Mouse (Mus musculus): Measurements from ENCODE around the gene Tmc4. TPM values are rescaled to one million over a fixed set of nuclear protein-coding genes. Genes with fewer than 3 reads are reported as not detected.

Gene Tmc4
- total RNA-seq, 1 experiment: 2.9 TPM

- Histone ChIP-seq H3K9ac (ENCODE audit: insufficient read depth, low read depth, low read length, poor library complexity, severe bottlenecking) (peak overlapping the region; percentile 89), H3K4me1 (ENCODE audit: control insufficient read depth in 2 of 2, insufficient read depth in 2 of 2, low read length in 2 of 2, poor library complexity in 1 of 2) (0 out of 4 replicates have a peak, but pooled peaks cover 0 to 2% of the 10 kb centered on the region in 2 experiments), H3K9me3 (ENCODE audit: control insufficient read depth, insufficient read depth, low read depth, low read length) (no peaks in the 10 kb centered on the region), H3K36me3 (ENCODE audit: control insufficient read depth, insufficient read depth, low read length, poor library complexity, severe bottlenecking) (peaks cover 4% of the 10 kb centered on the region), H3K27ac (ENCODE audit: insufficient read depth, low read depth, low read length, poor library complexity, severe bottlenecking) (peak overlapping the region; percentile 85), H3K4me3 (ENCODE audit: insufficient read depth in 1 of 2, low read depth in 1 of 2, low read length in 2 of 2, poor library complexity in 1 of 2, severe bottlenecking in 1 of 2) (peak overlapping the region; percentile 86 to 93)
- in situ Hi-C loops (cut with MboI; ENCODE audit: low sequenced_read_pairs in 2 of 2, unreplicated experiment in 2 of 2): no loop called here
- TF ChIP-seq HCFC1 (IDR thresholded peaks at IDR 0.05; ENCODE audit: borderline replicate concordance, insufficient read depth, low read length): no peak
- no peak for TF ChIP-seq ZNF384 (IDR thresholded peaks at IDR 0.05; ENCODE audit: low read depth, low read length)
- no peak for TF ChIP-seq MAFK (IDR thresholded peaks at IDR 0.05; ENCODE audit: insufficient read depth, low read depth, low read length)
- no peak for TF ChIP-seq ZC3H11A (IDR thresholded peaks at IDR 0.05; ENCODE audit: borderline replicate concordance, low read depth, low read length)
- no peak for TF ChIP-seq CHD2 (IDR thresholded peaks at IDR 0.05; ENCODE audit: low read depth, low read length)
- peak; percentile 77 for DNase-seq (ENCODE audit: low read depth, low spot score)
These were observed 16.4 kb upstream of the Tmc4 start for GRCm38 (mm10) chr7:3693809-3694075.

- Histone ChIP-seq H3K9ac (ENCODE audit: insufficient read depth, low read depth, low read length, poor library complexity, severe bottlenecking) (peak within 1 kb of the TSS; percentile 90), H3K27ac (ENCODE audit: insufficient read depth, low read depth, low read length, poor library complexity, severe bottlenecking) (peak within 1 kb of the TSS; percentile 89), H3K4me1 (ENCODE audit: control insufficient read depth in 2 of 2, insufficient read depth in 2 of 2, low read length in 2 of 2, poor library complexity in 1 of 2) (0 out of 4 replicates have a peak, but pooled peaks cover 0 to 2% of the 10 kb centered on the region in 2 experiments), H3K36me3 (ENCODE audit: control insufficient read depth, insufficient read depth, low read length, poor library complexity, severe bottlenecking) (peaks cover 4% of the 10 kb centered on the region), H3K9me3 (ENCODE audit: control insufficient read depth, insufficient read depth, low read depth, low read length) (no peaks in the 10 kb centered on the region), H3K4me3 (ENCODE audit: insufficient read depth in 1 of 2, low read depth in 1 of 2, low read length in 2 of 2, poor library complexity in 1 of 2, severe bottlenecking in 1 of 2) (peak within 1 kb of the TSS; percentile 86 to 93)
- in situ Hi-C loops (cut with MboI; ENCODE audit: low sequenced_read_pairs in 2 of 2, unreplicated experiment in 2 of 2): no loop called here
- DNase-seq (ENCODE audit: low read depth, low spot score): peak; percentile 99
- TF ChIP-seq HCFC1 (IDR thresholded peaks at IDR 0.05; ENCODE audit: borderline replicate concordance, insufficient read depth, low read length) (peak; percentile 26; the same call in 1 of the 2 replicates), CHD2 (IDR thresholded peaks at IDR 0.05; ENCODE audit: low read depth, low read length) (no peak), MAFK (IDR thresholded peaks at IDR 0.05; ENCODE audit: insufficient read depth, low read depth, low read length) (no peak)
These were observed 15.8 kb upstream of the Tmc4 start, which contains the start of gene Mboat7 for GRCm38 (mm10) chr7:3692987-3693808. Gene Mboat7 (minus strand): TSS chr7:3693523.

GRCm38 (mm10) chr7:3692382-3692986 lies 15.1 kb upstream of the Tmc4 start, which contains the start of gene Tsen34:
Gene Tsen34 (plus strand): TSS chr7:3692863.
- H3K4me3 ChIP-seq (ENCODE audit: insufficient read depth in 1 of 2, low read depth in 1 of 2, low read length in 2 of 2, poor library complexity in 1 of 2, severe bottlenecking in 1 of 2): peak within 1 kb of the TSS; percentile 86 to 93
- no peak for TF ChIP-seq ZC3H11A (IDR thresholded peaks at IDR 0.05; ENCODE audit: borderline replicate concordance, low read depth, low read length)
- TF ChIP-seq MAFK (IDR thresholded peaks at IDR 0.05; ENCODE audit: insufficient read depth, low read depth, low read length): no peak
- TF ChIP-seq CHD2 (IDR thresholded peaks at IDR 0.05; ENCODE audit: low read depth, low read length): no peak; the same call in 1 of the 2 replicates
- no peak for TF ChIP-seq ZNF384 (IDR thresholded peaks at IDR 0.05; ENCODE audit: low read depth, low read length)
- TF ChIP-seq HCFC1 (IDR thresholded peaks at IDR 0.05; ENCODE audit: borderline replicate concordance, insufficient read depth, low read length): no peak
- H3K36me3 ChIP-seq (ENCODE audit: control insufficient read depth, insufficient read depth, low read length, poor library complexity, severe bottlenecking): peaks cover 3% of the 10 kb centered on the region; the same call in 1 of the 2 replicates
- H3K4me1 ChIP-seq (ENCODE audit: control insufficient read depth in 2 of 2, insufficient read depth in 2 of 2, low read length in 2 of 2, poor library complexity in 1 of 2): 0 out of 4 replicates have a peak, but pooled peaks cover 0 to 2% of the 10 kb centered on the region in 2 experiments
- peak within 1 kb of the TSS; percentile 89 for H3K27ac ChIP-seq (ENCODE audit: insufficient read depth, low read depth, low read length, poor library complexity, severe bottlenecking)
- in situ Hi-C loops (cut with MboI; ENCODE audit: low sequenced_read_pairs in 2 of 2, unreplicated experiment in 2 of 2): no loop called here
- H3K9ac ChIP-seq (ENCODE audit: insufficient read depth, low read depth, low read length, poor library complexity, severe bottlenecking): peak within 1 kb of the TSS; percentile 90
- H3K9me3 ChIP-seq (ENCODE audit: control insufficient read depth, insufficient read depth, low read depth, low read length): no peaks in the 10 kb centered on the region
- DNase-seq (ENCODE audit: low read depth, low spot score): no peak

GRCm38 (mm10) chr7:3691919-3692318 lies 14.6 kb upstream of the Tmc4 start:
- Histone ChIP-seq H3K4me1 (ENCODE audit: control insufficient read depth in 2 of 2, insufficient read depth in 2 of 2, low read length in 2 of 2, poor library complexity in 1 of 2) (0 out of 4 replicates have a peak, but pooled peaks cover 0 to 2% of the 10 kb centered on the region in 2 experiments), H3K27ac (ENCODE audit: insufficient read depth, low read depth, low read length, poor library complexity, severe bottlenecking) (no peak overlapping the region), H3K36me3 (ENCODE audit: control insufficient read depth, insufficient read depth, low read length, poor library complexity, severe bottlenecking) (peaks cover 3% of the 10 kb centered on the region; the same call in 1 of the 2 replicates), H3K9ac (ENCODE audit: insufficient read depth, low read depth, low read length, poor library complexity, severe bottlenecking) (peak overlapping the region; percentile 90), H3K4me3 (ENCODE audit: insufficient read depth in 1 of 2, low read depth in 1 of 2, low read length in 2 of 2, poor library complexity in 1 of 2, severe bottlenecking in 1 of 2) (peak overlapping the region; percentile 86 to 93), H3K9me3 (ENCODE audit: control insufficient read depth, insufficient read depth, low read depth, low read length) (no peaks in the 10 kb centered on the region)
- TF ChIP-seq CHD2 (IDR thresholded peaks at IDR 0.05; ENCODE audit: low read depth, low read length) (no peak), ZC3H11A (IDR thresholded peaks at IDR 0.05; ENCODE audit: borderline replicate concordance, low read depth, low read length) (no peak), MAFK (IDR thresholded peaks at IDR 0.05; ENCODE audit: insufficient read depth, low read depth, low read length) (no peak), ZNF384 (IDR thresholded peaks at IDR 0.05; ENCODE audit: low read depth, low read length) (no peak), HCFC1 (IDR thresholded peaks at IDR 0.05; ENCODE audit: borderline replicate concordance, insufficient read depth, low read length) (no peak)
- in situ Hi-C loops (cut with MboI; ENCODE audit: low sequenced_read_pairs in 2 of 2, unreplicated experiment in 2 of 2): no loop called here
- DNase-seq (ENCODE audit: low read depth, low spot score): no peak

All from ES-E14 (cell line).